Mouse (Mus musculus) MEL (cell line): ENCODE results near the gene Cux1.

Source experiments
- ETS1 ChIP-seq: IDR thresholded peaks from 2 replicates; pipeline ENCODE4 v1.6.1; 2012; ENCODE audit warnings: low read depth, mild to moderate bottlenecking, inconsistent platforms, low read length, improper control_type of control experiment, moderate library complexity
- MAZ ChIP-seq: IDR thresholded peaks from 2 replicates; pipeline ENCODE4 v1.6.1; 2012; ENCODE audit warnings: low read depth, mild to moderate bottlenecking, inconsistent platforms, low read length, improper control_type of control experiment

DNA sequence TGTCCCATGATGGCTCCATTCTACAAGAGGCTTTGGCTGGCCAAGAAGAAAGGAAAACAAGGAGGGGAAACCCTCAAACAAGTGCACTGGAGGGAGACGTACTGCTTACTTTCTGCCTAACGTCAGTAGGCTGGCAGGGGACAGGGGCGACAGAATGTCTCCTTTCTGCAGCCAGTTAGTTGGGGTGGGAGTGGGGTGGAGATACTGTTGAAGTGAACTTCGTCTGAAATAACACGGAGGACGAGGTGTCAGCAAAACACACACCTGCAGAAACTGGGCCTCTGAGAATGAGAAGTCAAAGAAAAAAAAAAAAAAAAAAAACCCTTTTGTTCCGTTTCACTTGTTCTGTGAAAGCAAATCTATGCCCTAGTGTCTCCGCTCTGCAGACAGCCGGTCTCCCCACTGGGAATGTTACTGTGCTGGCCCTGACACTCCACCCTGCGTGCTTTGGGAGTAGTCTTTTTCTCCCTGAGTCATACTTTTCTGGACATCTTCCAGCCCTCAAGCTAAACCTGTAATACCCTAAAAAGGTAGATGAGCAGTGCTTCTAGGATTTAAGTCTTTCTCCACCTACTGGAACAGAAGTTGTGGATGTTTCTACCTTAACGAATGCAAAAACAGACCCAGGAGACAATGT lies 101.4 kb downstream of the Cux1 start:
- TF ChIP-seq ETS1: no peak
- TF ChIP-seq MAZ: no peak
